Mouse (Mus musculus) left cerebral cortex, adult 8-10 months (tissue): ENCODE results near the gene Pgs1. TPM values are rescaled to one million over a fixed set of nuclear protein-coding genes. Genes with fewer than 3 reads are reported as not detected.

Experiments
- DNase-seq, 2 experiments: peaks; one replicate each; pipeline ENCODE4 v3.0.0; 2022; ENCODE audit warnings: low spot score in 2 of 2
- total RNA-seq, 4 experiments: library from RNA; stranded (reverse); gene quantifications; 2 replicates each; pipeline ENCODE4 v1.2.4; 2022

Gene Pgs1
- total RNA-seq, 4 experiments from 2014 or later, result 77.9 to 92.4 (median 82.4) TPM

- no peak for DNase-seq
These were observed 23.6 kb upstream of the Pgs1 start for GRCm38 (mm10) chr11:117962228-117963067.

GRCm38 (mm10) chr11:117963091-117963793 is 22.9 kb upstream of the Pgs1 start:
- DNase-seq, result peak; percentile 89 to 92

- no peak for DNase-seq
These were observed 22.2 kb upstream of the Pgs1 start for GRCm38 (mm10) chr11:117963872-117964271.

GRCm38 (mm10) chr11:117964294-117964693 is 21.8 kb upstream of the Pgs1 start:
- no peak for DNase-seq

GRCm38 (mm10) chr11:117965052-117965451 is 21.0 kb upstream of the Pgs1 start:
- DNase-seq, result no peak

- no peak for DNase-seq
These were observed 20.5 kb upstream of the Pgs1 start for GRCm38 (mm10) chr11:117965561-117965981.

- no peak for DNase-seq
These were observed 19.5 kb upstream of the Pgs1 start for GRCm38 (mm10) chr11:117966506-117967100.

GRCm38 (mm10) chr11:117967249-117968015 is 18.7 kb upstream of the Pgs1 start:
- no peak for DNase-seq

GRCm38 (mm10) chr11:117968016-117968671 is 17.9 kb upstream of the Pgs1 start:
- peak in 1 of 2 experiments; percentile 42 for DNase-seq

- DNase-seq, result no peak
These were observed 17.4 kb upstream of the Pgs1 start for GRCm38 (mm10) chr11:117968716-117969099.

- DNase-seq, result peak; percentile 67 to 88
These were observed 16.8 kb upstream of the Pgs1 start for GRCm38 (mm10) chr11:117969100-117969944.

GRCm38 (mm10) chr11:117969945-117970872 is 15.9 kb upstream of the Pgs1 start, which contains the start of gene Socs3:
Gene Socs3 (minus strand): TSS chr11:117970047.
- peak; percentile 79 to 94 for DNase-seq

GRCm38 (mm10) chr11:117971100-117971499 is 15.0 kb upstream of the Pgs1 start:
- no peak for DNase-seq

- DNase-seq, result no peak
These were observed 14.3 kb upstream of the Pgs1 start for GRCm38 (mm10) chr11:117971646-117972242.

- DNase-seq, result no peak
These were observed 13.2 kb upstream of the Pgs1 start for GRCm38 (mm10) chr11:117972656-117973558.

GRCm38 (mm10) chr11:117973569-117973968 is 12.5 kb upstream of the Pgs1 start:
- no peak for DNase-seq
